Mouse (Mus musculus) regulatory T cell (primary cell): ENCODE results near the gene Mcub.

Experiments
- in situ Hi-C: fragments of 300-600 bp; cut with MboI, MseI; formaldehyde crosslinking; loops from one replicate; pipeline ENCODE4 v1.15.1; 2025; ENCODE audit warnings: high pct_unique_total_duplicates

Gene Mcub

DNA sequence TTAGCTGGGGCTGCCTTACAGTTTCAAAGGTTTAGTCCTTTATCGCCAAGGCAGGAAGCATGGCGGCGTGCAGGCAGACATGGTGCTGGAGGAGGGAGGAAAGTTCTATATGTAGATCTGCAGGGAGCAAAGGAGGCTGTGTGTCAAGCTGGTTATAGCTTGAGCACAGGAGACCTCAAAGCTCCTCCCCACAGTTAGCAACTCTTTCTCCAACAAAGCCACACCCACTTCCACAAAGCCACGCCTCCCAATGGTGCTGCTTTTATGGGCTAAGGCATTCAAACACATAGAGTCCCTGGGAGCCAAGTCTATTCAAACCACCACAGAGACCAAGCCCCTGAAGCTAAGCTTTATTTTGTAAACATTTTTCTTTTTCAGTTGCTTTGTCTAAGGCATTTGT, 71.1 kb downstream of the Mcub start:
- in situ Hi-C loops: loop anchor here (10.0 kb wide), 1 partner anchor 926 kb away; no protein-coding TSS in a partner anchor

DNA sequence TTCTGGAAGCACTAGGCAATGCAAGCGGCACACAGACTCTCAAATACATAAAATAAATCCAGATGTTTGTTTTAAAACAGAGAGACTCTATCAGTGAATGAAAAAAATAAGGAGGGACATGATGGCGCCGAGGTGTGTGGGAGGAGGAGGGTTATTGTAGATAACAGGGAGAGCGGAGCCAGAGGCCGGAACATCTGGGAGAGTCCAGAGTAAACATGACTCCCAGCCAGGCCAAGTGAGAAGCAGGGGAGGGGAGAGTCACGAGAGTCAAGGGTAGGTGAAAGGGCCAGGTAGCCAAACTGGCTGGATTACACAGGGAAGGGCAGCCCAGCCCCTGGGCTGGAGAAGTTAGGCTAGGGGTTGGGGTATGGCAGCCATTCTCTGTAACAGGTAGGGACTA, 73.4 kb downstream of the Mcub start:
- in situ Hi-C loops: loop anchor here (10.0 kb wide), 1 partner anchor 928 kb away; no protein-coding TSS in a partner anchor

DNA sequence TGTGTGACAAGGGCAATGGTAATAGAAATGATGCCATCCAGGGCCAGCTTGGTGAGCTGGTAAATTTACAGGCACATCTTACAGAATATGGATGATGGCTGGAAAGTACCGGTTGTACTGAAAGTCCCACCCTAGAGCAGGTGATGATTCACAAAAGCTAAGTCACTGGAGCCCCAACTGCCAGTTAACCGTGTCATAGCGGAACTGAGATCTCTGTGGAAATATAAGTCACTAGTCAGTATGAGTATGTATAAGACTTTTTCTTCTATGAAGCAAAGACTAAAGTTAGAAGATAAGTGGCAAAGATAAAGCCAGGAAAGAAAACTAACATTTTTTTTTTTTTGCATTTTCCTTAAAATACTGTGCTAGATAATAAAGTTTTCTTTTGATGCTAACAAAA, 76.9 kb downstream of the Mcub start:
- in situ Hi-C loops: loop anchor here (10.0 kb wide), 1 partner anchor 932 kb away; no protein-coding TSS in a partner anchor

DNA sequence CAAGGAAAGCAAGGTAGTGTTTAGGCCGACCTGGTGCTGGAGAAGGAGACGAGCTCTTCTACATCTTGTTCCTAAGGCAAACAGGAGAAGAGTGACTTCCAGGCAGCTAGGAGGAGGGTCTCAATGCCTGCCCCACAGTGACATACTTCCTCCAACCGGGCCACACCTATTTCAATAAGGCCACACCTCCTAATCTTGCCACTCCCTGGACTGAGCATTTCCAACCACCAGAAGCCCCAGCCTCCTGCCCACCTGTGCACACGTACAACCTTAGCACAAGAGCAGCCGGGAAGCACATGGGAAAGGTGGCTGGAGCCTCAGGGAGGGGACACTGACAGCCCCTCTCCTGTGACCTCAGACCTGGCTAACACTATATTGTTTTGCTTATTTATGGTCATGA, 78.0 kb downstream of the Mcub start:
- in situ Hi-C loops: loop anchor here (10.0 kb wide), 1 partner anchor 933 kb away; no protein-coding TSS in a partner anchor

DNA sequence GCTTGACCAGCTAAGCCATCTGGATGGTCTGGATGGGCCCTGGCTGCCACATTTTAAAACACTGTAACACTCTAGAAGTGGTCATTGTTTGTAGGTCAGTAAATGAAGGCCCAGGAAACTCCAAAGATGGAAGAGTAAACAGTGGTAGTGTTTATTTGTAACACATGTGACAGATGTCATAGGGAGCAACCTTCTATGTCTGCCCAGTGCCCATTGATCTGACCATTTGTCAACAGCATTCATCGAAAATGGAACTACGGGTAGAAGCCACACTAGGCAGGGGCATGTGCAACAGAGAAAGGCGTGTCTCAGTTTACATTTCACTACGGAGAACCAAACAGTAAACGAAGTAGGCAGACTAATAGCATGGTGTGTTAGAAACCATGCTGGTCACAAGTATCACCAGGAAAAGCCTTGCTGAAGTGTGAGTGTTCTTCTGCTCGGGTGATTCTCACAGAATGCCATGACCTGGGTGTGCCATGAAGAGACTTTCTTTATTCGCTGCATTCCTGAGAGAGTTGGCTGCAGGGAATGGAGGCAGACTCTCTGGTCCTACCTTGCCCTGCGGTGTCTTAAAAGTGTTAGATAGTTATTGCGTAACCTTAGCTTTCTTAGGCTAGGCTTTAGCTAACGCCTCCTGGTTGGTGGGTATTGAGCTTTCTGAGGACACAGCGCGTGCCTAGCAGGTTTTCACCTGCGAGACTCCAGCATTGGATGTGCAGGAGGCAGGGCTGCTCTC, 82.1 kb downstream of the Mcub start:
- in situ Hi-C loops: no loop called here

DNA sequence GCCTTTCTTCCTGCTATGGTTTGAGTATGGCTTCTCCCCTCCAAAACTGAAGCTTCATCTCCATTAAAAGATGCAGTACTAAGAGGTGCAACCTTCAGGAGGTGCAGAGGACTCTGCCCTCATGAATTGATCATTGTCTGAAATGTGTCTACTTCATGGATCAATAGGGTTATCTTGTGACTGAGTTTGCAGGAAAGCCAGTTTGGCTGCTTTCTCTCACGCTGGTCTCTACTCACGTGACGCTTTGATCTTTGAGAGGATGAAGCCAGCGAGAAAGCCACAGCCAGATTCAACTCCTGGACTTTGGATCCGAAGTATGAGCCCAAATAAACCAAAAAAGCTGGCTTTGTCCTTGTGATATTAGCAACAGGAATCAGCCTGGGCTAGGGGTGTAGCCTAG, 83.6 kb downstream of the Mcub start:
- in situ Hi-C loops: no loop called here

DNA sequence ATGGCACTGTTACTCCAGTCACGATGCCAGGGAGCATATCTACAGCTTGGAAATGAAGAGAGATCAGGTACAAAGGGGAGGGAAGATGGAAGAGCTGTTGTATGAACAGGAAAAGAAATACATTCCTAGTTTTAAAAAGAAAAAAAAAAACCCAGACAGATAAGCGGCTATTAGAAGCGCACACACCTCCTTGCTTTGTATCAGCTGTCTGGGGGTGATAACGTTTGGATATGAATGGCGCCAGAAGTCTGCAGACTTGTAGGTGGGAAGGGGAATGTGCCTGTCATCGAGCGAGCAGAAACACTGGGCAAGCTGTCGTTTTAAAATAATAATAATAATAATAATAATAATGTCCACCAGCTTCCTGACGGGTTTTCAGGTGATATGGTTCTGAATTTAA, 84.4 kb downstream of the Mcub start:
- in situ Hi-C loops: no loop called here

DNA sequence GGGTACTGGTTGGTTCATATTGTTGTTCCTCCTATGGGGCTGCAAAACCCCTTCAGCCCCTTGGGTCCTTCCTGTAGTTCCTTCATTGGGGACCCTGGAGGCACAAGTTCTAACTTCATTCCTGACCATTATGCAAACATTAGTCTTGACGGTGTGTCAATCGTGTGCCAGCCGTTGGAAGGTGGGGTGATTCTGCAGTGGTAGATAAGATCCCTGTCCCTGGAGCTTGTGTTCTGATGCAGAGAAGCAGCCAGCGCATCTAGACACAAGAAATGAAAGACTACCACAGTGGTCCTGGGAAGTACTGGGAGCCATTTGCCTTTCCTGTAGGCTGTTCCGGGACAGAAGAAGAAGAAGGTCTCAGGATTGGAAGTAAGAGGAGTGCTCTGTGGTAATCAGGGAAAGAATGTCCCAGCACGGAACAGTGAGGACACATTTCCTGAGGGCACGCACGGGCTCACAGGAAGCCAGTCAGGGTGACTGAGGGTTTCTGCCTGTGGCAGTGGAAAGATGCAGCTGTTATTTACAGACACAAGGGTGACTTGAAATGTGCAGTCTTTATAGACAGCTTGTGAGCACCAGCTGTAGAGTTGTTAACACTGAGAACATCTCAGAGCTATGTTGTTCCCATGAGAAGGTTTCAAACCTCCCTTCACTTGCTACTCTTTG, 88.9 kb downstream of the Mcub start:
- in situ Hi-C loops: no loop called here

DNA sequence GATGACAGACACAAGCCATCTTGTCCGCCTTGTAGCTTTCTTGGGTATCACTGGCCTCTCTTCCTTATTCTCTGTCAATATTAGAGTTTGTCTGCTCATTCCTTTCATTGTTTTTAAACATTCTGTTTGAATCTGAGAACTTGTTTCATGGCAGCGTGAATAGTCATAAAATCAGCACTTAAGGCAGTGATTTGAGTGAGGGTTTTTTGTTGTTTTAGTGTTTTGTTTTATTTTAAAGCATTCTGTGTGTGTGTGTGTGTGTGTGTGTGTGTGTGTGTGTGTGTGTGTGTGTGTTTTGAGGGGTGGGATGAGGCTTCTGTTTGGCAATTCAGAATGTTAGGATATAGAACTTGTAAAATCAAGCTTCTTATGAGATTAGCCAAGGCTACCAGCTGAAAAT, 90.1 kb downstream of the Mcub start:
- in situ Hi-C loops: no loop called here

DNA sequence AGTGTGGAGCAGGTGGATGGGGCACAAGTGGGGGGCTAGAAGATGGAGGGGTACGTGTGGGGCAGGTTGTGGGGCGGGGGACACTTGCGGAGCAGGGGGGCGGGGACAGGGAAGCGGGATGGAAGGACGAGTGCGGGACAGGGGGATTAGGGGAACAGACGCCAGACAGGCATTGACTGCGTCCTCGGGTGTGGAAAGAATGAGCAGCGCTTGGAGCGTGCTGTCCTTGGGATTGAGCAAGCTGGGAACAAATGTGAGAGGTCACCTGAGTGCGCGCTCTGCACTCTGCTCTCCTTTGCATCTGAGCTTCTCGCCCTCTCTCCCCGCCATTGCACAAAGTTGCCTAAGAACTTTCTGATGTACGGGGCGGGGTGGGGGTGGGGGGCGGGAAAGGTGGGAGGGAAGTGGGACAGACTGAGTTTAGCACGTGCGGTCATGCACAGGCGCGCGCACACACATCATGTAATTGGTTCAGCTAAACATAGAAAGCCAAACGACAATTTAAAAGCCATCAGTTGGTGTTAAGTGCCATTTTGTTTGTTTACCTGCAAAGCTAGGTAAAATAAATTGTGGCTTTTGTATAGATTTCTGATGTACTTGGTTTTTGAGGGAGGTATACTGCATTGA, 90.8 kb downstream of the Mcub start:
- in situ Hi-C loops: no loop called here

DNA sequence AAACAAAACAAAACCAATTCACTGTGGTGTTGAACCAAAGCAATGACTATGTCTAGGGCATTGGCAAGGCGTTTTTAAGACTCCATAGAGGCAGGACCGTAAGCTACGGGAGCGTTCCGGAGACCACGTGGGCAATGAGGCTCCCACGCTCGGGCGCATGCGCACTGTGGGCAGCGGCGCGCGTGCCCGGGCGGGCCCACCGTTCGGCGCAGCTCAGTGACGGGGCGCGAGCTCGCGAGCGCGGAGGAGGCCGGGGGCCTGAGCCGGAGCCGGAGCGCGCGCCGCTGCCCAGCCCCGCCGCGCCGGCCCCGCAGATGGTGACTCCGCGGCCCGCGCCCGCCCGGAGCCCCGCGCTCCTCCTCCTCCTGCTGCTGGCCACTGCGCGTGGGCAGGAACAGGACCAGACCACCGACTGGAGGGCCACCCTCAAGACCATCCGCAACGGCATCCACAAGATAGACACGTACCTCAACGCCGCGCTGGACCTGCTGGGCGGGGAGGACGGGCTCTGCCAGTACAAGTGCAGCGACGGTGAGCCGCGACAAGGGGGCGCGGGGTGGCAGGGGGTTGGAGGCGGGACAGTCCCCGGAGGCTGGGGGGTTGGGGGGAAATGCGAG, 91.5 kb downstream of the Mcub start, which contains the start of gene Pla2g12a:
Gene Pla2g12a (plus strand): TSS at position 202 of the 617 bp plus-strand sequence.
- in situ Hi-C loops: no loop called here

DNA sequence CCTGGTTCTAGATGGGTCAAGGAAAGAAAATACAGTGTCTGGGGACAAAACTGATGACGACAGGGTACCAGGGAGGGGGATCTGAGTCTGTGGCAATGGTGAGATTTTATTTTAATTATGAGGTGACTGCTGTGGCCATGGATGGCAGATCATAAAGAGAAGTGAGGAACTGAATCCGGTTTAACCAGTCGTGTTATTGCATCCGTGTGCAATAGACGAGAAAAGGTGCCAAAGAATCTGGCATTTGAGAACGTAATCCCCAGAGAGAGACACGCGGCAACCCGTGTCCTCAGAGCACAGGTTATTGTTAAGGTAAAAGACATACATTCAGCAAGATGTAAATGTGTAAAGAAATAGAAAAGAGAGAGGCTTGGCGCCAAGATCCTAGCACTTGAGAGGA, 92.7 kb downstream of the Mcub start:
- in situ Hi-C loops: no loop called here
